Mouse (Mus musculus): ENCODE measurements around the gene Riiad1.
A peak's percentile ranks its signal among the peaks of the same experiment; 100 is the strongest.

Gene Riiad1

GRCm38 (mm10) chr3:94480291-94480884 is at the start of gene Riiad1:
Gene Riiad1, minus strand, starts transcription at chr3:94480341.
- no peak for DNase-seq

- DNase-seq = no peak
These were observed 46.6 kb upstream of the Riiad1 start for GRCm38 (mm10) chr3:94526731-94527130.

GRCm38 (mm10) chr3:94506664-94507063 is 26.5 kb upstream of the Riiad1 start:
- DNase-seq = no peak

- DNase-seq = no peak
These were observed 22.1 kb upstream of the Riiad1 start for GRCm38 (mm10) chr3:94502243-94502642.

- DNase-seq = no peak
These were observed 17.0 kb upstream of the Riiad1 start for GRCm38 (mm10) chr3:94497162-94497561.

GRCm38 (mm10) chr3:94487581-94487980 is 7.4 kb upstream of the Riiad1 start:
- DNase-seq = peak; percentile 52

- DNase-seq = no peak
These were observed 5.8 kb upstream of the Riiad1 start for GRCm38 (mm10) chr3:94485922-94486321.

GRCm38 (mm10) chr3:94483790-94484439 is 3.8 kb upstream of the Riiad1 start:
- DNase-seq = peak; percentile 95

- DNase-seq = no peak
These were observed 2.7 kb upstream of the Riiad1 start for GRCm38 (mm10) chr3:94482764-94483385.

- no peak for DNase-seq
These were observed 1.3 kb upstream of the Riiad1 start for GRCm38 (mm10) chr3:94481429-94481828.

- no peak for DNase-seq
These were observed 577 bp downstream of the Riiad1 start for GRCm38 (mm10) chr3:94479564-94479963.

- no peak for DNase-seq
These were observed 1.5 kb downstream of the Riiad1 start for GRCm38 (mm10) chr3:94478591-94479169.

GRCm38 (mm10) chr3:94477981-94478422 is 2.1 kb downstream of the Riiad1 start, which contains the start of gene Celf3:
Gene Celf3, plus strand, starts transcription at chr3:94478295.
- peak; percentile 69 for DNase-seq

- DNase-seq = peak; percentile 54
These were observed 2.7 kb downstream of the Riiad1 start for GRCm38 (mm10) chr3:94477444-94477843.

- no peak for DNase-seq
These were observed 3.7 kb downstream of the Riiad1 start for GRCm38 (mm10) chr3:94476301-94477035.

GRCm38 (mm10) chr3:94473567-94474232 is 6.4 kb downstream of the Riiad1 start:
- no peak for DNase-seq

- DNase-seq = no peak
These were observed 7.0 kb downstream of the Riiad1 start for GRCm38 (mm10) chr3:94473115-94473505.

GRCm38 (mm10) chr3:94472447-94473114 is 7.6 kb downstream of the Riiad1 start:
- no peak for DNase-seq

- DNase-seq = no peak
These were observed 11.2 kb downstream of the Riiad1 start for GRCm38 (mm10) chr3:94468931-94469330.

- no peak for DNase-seq
These were observed 14.3 kb downstream of the Riiad1 start for GRCm38 (mm10) chr3:94465632-94466430.

Measured in right cerebral cortex, postnatal 14 days (tissue).